Mouse (Mus musculus): ENCODE results near the gene 5330417H12Rik.

The 5330417H12Rik gene

DNA sequence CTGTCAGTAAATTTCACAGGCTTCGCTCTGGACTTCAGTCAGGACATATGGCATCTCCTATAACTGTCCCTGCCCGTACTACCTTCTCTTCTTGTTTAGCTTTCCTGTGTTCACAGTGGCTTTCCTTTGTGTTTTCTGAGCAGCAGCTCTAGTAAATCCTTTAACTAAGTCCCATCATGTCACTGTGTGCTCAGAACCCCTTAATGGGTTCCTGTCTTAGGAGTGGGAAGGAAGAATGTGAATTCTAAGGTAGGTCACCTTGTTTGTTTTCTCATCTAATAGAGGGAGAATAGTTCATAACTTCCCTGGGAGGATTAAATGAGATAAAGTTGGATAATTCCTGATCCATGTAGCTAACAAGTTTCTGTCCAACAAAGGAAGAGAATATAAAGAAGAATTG lies at the start of gene 5330417H12Rik:
Gene 5330417H12Rik (minus strand): TSS at position 101 of the 400 bp plus-strand sequence.
- no peak for DNase-seq (ENCODE audit: low spot score)

DNA sequence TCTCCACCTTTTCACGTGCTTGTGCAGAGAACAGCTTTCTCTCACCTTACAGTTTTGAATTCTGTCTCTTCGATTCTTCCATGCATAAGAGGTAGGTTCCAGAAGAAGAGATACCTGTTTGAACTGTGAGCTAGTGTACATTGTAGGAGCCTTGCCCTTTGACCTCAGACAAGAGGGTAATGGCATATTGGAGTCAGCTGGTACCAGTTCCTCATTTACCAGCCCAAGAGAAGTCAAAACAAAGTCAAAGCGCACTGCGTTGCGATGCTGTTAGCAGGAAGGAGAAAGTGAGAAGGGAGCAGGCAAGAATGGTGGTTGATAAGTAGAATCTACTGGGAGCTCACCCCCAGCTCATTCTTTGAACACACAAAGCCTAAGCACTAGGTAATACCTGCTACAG lies 43.6 kb upstream of the 5330417H12Rik start:
- no peak for DNase-seq (ENCODE audit: low spot score)

DNA sequence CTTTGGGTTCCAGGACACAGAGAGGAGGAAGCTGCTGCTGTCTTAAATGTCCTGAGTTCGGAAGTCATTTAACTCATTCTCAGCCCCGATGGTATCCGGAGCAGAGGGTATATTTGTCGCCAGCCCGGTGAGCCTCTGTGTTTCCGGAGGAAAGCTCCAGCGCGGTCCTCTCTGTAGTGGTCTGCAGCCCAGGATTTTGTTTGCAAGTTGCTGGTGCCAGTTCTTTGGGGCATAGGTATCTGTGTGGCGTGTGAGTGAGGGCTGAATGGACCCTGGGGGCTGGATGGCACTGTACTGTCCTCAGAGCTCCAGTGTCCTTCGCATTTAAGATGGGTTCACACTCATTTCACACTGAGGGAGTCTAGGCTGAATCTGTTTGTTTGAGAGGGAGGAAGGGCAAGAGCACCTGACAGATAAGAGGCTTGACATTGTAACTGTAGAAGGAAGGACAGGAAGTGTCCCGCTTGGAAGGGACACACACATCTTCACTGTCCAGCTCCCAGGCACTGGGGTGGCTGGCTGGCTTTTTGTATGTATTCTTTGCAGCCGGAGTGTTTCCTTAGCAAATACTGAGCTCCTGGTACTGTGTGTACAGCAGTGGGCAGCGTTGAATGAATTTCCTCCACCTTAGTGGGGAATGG lies 41.4 kb upstream of the 5330417H12Rik start:
- peak; percentile 16 for DNase-seq (ENCODE audit: low spot score)

DNA sequence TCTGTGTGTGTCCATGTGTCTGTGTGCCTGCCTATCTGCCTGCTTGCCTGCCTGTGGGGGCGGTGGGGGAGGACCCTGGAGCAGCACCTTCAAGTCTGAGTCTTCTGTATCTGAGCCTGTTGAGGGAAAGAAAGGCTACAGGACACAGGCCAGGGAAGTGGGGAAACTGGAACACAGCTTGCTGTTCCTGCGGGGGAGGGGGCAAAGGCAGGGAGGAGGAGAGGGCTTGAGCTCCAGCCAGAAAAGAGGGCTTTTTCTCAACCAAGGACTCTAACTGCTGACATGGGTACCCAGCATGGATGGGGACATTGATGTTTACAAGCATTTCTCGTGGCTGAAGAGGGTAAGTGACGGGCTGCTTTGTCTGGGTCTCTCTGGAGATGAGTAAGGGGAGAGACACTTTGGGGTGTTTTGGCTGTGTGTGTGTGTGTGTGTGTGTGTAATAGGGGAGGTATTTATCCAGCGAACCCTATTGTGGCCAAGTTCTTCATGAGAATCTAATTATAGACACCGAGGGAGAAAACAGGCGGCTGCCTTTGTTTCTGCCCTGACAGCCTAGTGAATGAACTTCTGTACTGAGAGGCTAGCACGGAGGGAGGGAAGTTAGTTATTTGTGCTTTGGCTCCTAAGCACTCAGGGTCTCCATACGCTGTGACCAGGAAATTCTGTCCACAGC lies 40.8 kb upstream of the 5330417H12Rik start:
- DNase-seq (ENCODE audit: low spot score): peak; percentile 56

DNA sequence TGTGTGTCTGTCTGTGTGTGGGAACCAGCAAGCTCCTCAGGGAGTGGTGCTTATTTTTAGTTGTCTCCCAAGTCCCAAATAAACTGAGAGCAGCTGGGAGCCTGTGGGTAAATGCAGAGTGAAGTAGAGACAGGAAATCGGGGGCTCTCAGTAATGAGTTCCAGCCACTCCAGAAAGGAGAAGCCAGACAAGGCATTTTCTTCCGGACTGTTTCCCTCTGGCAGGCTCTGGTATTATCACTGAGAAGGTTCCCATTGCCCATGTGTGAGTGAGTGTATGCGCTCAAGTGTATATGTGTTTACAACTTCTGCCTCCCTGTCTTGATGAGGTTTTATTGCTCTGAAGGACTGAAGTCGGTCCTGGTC lies 40.2 kb upstream of the 5330417H12Rik start:
- peak; percentile 63 for DNase-seq (ENCODE audit: low spot score)

DNA sequence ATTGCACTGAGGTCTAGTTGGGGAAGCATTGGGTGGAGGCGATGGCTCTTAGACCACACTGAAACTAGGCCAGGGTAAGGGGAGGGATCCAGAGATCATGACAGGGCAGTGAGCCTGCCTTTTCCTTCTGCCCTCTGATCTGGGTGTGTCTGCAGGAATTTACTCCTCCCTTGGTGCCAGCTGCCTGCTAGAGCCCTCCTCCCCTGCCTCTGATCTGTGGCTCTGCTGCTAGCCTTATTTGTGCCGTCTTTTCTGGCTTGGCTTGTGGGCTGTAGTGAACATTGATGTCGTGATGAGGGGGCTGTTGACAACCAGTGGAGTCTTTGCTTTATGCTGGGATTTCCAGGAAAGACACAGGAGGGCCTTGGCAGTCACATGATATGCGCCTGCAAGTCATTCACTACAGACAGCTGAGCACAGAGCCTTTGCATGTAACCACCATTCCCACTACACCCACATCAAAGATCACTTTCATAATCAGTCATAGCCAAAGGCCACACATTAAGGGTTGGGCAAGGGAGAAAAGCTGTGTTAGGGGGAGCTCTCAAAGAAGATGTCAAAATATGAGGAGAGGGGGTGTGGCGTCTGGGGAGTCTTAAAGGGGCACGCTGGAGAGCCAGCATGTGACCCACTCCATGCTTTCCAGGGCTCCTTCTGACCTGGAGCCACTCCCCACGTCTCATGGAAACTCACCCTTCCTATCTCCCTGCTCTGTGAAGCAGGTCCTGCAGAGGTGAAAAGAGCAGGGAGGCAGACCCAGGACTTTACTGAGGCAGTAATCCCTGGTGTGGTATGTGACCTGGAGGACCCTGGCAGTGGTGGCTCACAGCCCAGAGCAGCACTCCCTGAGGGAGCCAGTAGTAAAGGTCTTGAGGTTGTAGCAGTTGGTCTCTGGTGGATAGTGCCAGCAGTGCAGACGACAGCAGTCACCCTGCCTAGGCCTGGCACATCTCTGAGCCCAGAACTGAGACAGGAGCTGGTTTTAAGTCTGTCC lies 39.4 kb upstream of the 5330417H12Rik start:
- DNase-seq (ENCODE audit: low spot score): peak; percentile 51

DNA sequence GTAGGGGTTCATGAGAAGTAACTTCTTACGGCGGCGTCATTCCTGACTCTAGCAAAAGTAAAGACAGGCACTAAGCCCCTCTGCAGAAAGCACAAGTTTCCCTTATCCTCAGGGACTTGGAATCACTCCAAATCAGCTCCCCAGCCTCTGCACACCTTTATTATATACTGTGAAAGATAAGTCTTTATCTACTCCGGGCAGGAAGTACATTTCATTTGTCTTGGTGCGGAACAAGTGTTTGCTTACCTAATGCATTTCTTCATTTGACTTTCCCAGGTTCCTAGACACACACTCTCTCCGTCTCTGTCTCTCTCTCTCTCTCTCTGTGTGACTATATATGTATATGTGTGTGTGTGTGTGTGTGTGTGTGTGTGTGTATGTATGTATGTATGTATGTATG lies 38.7 kb upstream of the 5330417H12Rik start:
- no peak for DNase-seq (ENCODE audit: low spot score)

DNA sequence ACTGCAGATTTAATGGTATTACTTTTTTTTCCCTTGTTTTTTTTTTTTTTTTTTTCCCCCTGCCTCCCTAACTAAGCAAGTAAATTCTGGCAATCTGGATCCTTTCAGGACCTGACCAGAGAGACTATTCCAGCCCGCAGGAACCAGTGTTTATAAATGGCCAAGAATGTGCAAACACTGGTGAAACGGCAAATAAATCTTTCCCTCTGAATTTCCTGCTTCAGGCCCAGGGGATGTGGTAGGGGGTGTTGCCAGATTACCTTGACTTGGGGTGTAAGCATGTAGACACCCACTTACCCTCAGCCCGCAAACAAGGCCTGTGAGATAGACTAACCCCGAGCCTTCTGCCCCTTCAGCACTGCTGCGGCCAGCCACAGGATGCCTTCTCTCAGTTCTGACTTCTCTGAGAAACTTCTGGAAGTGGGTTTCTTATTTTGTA lies 36.9 kb upstream of the 5330417H12Rik start:
- DNase-seq (ENCODE audit: low spot score): no peak

DNA sequence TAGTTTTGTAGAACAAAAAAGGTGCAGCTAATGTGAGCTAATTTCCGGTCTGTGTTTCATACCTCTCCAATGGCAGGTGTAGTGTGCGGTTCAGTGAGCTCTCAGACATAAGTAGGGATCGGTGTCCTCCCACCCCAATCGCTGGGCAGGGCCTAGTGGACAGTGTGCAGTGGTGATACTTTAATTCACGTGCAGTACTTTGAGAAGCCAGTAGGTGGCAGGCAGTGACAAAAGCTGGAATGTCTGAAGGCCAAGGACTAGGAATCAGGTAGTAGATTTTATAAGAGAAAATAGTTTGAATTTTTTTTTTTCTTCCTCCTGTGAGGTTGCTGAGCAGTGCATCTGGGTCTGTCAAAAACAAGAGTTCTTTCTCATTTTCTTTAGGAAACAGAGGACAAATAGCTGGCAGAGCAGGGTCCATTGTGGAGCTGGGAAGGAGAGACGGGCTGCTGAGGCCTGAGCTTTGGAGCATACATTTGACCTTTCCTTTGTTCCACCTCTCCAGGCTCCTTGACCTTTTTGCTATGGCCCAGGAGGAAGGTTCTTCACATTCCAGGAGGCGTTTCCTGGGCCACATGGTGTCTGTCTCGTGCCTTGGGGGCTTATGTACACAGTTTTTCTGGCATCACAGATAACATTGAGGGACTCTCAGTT lies 36.4 kb upstream of the 5330417H12Rik start:
- DNase-seq (ENCODE audit: low spot score): peak; percentile 94

DNA sequence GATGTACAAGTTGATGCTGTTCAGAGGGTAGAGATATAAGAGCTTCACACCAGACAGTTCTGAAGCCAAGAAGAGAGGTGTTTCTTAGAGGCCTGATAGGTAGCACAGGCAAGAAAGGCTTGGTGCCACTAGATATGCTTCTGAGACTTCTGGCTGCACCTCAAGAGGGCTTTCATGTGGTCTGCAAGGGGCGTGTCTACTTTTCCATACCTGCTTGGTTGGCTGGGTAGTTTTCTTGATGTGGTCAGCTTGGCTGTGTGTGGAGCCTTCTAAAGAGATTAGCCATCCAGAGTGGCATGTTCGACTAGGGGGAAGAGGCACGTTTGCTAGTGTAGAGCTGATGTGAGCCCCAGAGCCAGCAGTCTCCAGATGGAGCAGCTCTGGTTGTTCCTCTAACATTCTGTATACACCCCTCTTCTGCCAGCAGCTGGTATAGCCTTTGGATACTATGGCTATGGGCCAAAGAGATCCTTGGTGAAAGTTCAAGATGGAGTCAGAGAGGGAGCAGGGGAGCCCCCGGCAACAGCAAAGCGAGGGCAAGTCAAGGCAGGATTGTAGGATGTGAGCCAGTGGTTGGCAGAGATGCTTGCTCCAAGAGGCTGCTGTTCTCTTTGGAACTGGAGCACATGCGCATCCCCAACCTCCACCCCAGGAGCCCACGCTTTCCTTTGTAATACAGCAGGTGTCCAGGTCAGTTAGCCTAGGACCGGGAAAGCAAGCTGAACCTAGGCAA lies 34.4 kb upstream of the 5330417H12Rik start:
- DNase-seq (ENCODE audit: low spot score): no peak

DNA sequence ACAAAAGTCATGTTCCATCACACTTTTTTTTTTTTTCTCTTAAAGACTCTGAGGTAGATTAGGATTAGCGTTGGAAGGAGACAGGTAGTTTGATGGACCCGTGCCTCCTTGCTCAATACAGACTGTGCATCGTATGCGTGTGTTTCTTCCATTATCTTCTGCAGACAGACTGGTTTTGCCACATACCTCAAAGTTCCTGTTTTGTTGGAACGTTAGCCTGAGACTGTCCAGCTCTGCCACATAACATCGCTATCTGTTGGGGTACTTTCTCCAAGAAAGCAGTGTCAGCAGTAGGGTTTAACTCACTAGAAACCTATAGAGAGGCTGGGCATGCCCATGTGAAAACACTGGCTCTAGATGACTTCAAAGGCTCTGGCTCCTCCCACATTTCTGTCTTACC lies 31.5 kb upstream of the 5330417H12Rik start:
- DNase-seq (ENCODE audit: low spot score): no peak

DNA sequence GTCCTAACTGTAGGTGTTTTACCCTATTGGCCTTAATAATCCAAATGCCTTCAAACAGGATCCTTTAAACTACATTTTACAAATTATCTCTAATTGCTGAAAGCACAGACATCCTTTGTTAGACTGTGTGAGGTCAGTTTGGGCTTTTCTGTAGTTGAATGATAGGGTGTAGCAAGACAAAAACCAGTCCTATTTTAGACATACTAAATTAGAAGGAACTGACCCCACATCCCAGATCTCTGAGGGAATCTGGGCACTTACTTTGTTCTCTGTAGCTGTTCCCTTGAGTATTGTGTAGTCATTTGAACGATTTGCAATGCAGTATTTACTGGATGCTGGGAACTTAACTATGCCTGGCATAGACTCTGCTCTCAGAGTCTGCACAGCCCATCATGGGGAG lies 26.9 kb upstream of the 5330417H12Rik start:
- DNase-seq (ENCODE audit: low spot score): no peak

DNA sequence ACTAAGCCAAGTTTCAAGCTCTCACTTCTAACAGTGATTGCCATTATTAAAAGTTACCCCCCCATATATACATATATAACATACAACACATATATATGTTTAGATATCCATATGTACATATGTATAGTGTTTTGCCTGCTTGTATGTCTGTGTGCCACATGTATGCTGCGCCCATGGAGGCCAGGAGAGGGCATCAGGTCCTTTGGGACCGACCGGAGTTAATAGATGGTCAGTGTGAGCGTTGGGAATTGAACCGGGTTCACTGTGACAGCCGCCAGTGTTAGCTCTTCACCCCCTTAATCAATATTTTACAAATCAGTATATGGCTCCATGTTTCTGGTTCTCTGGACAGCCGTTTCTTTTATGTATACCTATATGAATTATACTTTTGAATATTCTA lies 25.0 kb upstream of the 5330417H12Rik start:
- peak; percentile 16 for DNase-seq (ENCODE audit: low spot score)

DNA sequence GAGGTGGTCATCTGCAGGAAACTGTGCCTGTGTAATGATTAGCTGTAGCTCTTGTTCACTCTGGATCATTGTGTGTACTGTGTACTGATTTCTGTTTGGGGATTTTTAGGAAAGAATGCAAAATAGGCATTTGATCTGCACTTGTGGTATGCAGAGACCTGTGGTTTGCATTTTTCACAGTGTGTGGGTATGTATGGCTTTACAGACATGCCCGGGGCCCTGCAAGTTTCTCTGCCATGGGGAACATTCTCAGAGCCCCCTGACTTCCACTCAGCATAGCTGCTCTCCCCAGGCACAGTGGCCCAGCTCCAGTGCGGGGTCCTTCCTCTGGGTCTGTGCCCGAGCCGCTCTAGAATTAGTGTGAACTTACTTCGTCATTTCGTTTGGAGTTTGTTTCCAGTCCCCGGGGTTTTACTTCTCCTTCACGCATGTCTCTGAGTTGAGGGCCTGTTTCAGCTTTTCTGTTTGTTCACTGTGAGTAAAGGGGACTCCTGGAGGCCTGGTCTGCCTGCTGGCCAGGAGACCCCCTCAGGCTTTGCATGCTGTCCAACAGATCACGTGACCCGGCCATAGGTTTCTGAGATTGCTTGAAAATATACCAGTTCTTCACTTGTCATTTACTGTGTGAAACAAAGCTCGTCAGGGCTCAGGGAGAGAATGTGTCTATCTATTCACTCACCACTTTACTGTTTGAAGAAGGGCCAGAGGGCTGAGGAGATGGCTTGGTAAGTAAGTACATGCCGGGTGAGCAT lies 24.2 kb upstream of the 5330417H12Rik start:
- no peak for DNase-seq (ENCODE audit: low spot score)

DNA sequence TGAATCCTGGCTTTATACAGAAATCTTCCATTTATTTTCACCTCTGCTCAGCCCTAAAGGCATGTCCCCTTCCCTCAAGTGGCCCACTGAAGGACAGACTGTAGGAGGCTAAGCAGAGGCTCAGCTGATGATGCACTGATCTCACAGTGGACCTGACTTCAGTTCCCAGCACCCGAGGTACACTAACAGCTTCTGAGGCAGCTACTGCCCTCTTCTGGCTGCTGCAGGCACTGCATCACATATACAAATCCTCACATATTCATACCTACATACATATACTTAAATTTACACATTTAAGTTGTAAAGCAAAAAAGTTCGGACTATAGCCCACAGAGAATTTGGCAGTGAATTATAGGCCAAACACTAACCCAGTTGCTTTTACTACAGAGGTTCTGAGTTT lies 20.0 kb upstream of the 5330417H12Rik start:
- DNase-seq (ENCODE audit: low spot score): no peak

DNA sequence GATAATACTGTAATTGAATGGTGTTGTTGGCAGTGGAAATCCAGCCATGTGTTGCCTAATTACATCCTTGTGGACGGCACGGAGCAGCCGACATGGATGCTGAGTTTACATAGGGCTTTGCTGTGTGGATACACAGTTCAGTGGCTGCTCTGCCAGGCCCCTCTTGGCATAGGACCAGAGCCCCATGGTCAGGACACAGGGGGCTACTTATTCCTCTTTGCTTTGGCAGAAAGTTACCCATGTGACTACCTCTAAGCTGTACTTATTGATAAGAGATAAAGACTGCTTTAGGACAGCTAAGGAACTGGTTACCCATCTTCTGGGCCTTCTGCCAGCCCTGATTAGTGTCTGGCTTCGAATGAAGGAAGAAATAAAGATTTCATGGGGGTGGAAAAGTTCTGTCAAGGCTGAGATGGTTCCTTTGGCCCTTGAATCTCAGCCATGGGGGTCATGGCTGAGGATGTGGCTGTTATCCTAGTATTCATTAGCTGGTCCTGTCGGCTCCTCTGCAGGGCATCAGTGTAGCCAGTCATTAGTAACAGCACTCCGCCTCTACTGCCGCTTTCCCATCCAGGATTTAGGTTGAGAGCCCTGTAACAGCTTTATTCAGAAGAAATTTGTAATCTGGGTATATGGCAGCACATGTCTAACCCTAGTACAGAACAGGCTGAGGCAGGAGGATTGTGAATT lies 17.8 kb upstream of the 5330417H12Rik start:
- no peak for DNase-seq (ENCODE audit: low spot score)

DNA sequence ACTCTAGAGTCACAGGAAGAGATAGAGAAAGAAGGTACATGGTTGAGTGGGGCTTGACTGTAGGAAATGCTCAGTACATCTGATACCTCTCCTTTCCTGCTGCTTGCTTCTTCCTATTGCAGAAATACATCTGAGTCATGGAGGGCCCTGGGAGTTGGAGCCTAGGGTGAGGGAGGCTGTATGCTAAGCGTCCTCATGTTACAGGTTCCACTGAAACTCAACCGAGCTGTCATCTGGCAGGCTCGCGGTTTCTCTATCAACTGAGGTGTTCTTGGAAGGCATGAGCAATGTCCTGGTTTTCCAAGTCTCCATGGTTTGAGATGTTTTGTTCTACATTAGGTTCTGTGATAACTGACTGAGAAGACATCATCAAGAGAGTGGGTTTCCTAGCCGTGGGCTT lies 13.1 kb upstream of the 5330417H12Rik start:
- DNase-seq (ENCODE audit: low spot score): no peak

DNA sequence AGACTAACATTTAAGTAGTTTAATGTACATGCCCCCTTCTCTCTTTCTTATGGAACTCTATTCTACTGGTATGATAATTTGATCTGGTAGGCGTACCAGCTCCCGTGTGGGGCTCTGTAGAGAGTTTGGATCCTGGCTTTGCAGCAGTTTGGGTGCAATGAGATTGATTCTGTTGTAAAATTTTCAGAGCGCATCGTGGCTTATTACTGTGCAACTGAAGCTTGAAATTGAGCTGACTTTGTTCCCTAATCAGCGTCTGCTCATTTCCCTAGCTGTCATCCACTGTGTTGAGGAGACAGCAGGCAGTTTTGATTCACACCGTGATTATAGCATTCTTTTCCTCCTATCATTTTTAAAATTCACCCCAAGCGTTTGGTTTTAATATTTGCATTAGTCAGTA lies 12.4 kb upstream of the 5330417H12Rik start:
- DNase-seq (ENCODE audit: low spot score): no peak

DNA sequence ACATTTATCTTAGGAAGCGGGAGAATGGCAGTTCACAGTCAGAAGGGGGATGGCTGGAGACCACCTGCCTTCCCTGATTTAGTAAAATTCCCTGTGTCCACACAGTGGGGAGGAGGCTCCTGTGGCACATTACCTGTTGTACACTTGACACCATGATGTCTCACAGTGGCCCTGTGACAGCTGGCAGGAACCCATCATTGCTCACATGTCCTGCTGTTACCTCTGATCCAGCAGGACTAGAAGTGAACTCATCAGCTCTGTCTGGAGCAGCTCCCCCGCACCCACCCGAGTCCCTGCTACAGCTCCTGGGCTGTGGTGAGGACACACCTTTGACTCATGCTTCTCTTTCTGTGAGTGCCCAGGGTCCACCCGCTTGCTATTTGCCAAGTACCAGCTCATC lies 8.2 kb upstream of the 5330417H12Rik start:
- DNase-seq (ENCODE audit: low spot score): no peak

DNA sequence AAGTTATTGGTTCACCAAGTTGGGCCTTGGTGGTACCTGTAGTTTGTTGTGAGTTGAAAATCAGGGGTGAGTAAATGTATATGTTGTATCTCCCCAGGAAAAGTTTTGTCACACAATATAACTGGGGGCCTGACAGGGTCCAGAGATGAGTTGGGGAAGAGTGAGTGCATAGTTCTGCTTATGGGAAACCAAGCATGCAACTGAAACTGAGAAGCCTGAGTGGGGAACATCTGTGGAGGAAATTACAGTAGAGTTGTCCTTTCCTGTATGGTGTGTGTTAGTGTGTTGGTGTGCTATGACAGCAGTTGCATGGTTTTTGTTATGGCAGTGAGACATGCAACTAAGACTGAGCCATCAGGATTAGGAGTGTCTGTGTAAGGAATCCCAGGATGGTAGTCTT lies 3.4 kb upstream of the 5330417H12Rik start:
- no peak for DNase-seq (ENCODE audit: low spot score)

Measured in embryo, embryonic 10 days (tissue).